Mouse (Mus musculus): Measurements from ENCODE around the gene Arl5c. TPM values are rescaled to one million over a fixed set of nuclear protein-coding genes. Genes with fewer than 3 reads are reported as not detected.

Arl5c gene
- polyA plus RNA-seq, 1 experiment, result 3.2 TPM

GRCm38 (mm10) chr11:97997387-97997960 is 1.5 kb upstream of the Arl5c start:
- no peak for DNase-seq (ENCODE audit: extremely low spot score in 1 of 2, low spot score in 1 of 2)

DNA sequence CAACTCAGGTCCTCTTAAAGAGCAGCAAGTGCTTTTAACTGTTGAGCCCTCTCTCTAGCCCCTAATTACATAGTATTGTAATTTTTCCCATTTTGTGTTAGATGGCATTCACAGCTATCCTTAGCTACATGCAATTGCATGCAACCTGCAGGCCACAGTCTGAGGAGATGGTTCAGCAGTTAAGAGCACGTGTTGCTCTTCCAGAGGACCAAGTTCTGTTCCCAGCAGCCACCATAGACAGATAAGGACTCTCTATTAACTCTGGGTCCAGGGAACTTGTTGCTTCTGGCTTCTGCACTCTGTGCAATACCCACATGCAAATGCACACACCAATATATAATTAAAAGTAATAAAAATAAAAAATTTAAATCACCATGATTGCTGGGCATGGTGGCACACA is 710 bp upstream of the Arl5c start:
- no peak for DNase-seq (ENCODE audit: extremely low spot score in 1 of 2, low spot score in 1 of 2)

GRCm38 (mm10) chr11:97994539-97995100 is 1.4 kb downstream of the Arl5c start:
- peak in 1 of 2 experiments; percentile 80 for DNase-seq (ENCODE audit: extremely low spot score in 1 of 2, low spot score in 1 of 2)

GRCm38 (mm10) chr11:97988530-97989096 is 7.4 kb downstream of the Arl5c start:
- DNase-seq (ENCODE audit: extremely low spot score in 1 of 2, low spot score in 1 of 2), result peak; percentile 82 to 96

DNA sequence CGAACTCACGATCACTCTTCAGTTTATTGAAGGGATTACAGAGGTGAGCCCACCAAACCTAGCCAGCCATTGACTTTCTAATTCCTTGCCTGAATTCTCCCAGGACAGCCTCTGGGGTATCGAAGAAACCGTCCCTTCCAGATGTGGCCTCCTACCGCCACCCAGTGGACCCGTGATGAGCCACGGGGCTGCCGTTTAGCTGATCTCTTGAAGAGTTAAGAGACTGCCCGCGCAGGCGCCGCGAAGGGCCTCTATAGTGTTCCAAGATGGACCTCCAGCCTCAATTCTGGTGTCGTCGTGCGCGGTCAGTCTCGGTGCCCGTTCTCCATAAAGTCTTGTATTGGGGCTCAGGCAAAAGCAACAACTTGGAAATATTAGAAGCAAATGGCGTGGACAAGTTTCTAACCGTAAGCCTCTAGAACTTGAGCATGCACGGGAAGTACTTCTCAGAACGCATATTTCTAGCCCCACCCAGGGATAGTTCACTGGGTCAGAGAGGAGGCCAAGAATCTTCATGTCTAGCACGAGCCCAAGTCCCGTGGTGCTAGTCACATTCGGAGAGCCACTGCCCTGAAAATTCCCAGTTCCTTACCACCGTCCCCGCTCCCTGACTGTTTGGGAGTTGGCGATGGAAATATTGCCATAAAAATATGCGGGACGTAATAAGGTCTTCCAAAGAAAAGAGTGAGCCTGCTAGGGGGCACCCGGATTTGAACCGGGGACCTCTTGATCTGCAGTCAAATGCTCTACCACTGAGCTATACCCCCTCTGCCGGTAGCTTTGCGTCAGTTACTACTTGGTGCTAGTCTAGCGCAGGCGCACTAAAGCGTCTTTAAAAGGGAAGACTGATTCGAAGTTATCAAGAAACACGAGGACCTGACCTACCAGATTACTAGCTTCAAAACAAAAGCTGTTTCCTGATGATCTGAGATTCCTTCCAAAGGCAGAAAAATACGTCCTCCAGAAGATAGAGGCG is 8.1 kb downstream of the Arl5c start:
- peak; percentile 91 to 100 for DNase-seq (ENCODE audit: extremely low spot score in 1 of 2, low spot score in 1 of 2)

- no peak for DNase-seq (ENCODE audit: extremely low spot score in 1 of 2, low spot score in 1 of 2)
Measured at GRCm38 (mm10) chr11:97986738-97987465, 9.1 kb downstream of the Arl5c start.

DNA sequence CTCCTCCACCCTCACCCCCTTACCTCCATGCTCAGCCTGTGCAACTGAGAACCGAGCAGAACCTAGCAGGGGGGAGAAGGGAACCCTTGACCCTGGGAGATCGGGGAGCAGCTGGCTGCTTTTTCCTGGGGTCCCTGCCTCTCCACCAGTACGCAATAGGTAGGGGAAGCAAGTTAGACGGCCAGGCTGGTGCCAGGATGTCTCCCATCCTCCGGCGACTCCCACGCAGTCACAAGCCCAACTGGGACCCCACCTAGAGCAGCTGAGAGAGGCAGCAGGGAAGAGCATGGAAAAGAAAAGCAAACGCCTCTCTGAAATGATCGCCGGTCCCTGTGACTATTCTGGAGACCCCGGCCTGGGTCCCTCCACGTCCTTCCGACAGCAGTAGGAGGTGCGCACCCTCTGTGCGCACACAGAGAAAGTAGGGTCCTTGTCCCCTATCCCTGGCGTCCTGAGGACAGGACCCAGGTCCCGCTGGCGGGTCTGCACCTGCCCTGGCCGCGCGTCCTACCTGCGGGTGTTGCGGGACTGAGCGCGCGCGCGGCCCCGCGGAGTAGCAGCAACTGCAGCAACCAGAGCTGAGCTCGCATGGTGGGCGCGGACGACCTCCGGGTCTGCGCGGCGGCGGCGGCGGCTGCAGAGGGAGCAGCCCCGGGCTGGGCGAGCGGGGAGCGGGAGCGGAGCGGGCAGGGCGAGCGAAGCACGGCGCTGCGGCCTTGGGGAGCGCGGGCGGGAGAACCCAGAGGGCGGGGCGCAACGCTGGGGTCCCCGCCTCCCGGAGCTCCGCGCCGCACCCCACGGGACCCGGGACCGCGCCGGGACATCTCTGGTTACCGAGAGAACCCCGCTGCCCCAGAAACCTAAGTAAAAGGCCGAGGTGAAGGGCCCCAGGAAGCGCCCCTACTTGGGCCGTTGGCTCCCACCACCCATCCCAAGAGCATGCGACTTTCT is 10.0 kb downstream of the Arl5c start, which contains the start of gene Plxdc1:
TSS of gene Plxdc1 (minus strand) at position 718 of the 951 bp plus-strand sequence.
- DNase-seq (ENCODE audit: extremely low spot score in 1 of 2, low spot score in 1 of 2), result no peak

GRCm38 (mm10) chr11:97983983-97984382 is 12.0 kb downstream of the Arl5c start:
- DNase-seq (ENCODE audit: extremely low spot score in 1 of 2, low spot score in 1 of 2), result no peak

DNA sequence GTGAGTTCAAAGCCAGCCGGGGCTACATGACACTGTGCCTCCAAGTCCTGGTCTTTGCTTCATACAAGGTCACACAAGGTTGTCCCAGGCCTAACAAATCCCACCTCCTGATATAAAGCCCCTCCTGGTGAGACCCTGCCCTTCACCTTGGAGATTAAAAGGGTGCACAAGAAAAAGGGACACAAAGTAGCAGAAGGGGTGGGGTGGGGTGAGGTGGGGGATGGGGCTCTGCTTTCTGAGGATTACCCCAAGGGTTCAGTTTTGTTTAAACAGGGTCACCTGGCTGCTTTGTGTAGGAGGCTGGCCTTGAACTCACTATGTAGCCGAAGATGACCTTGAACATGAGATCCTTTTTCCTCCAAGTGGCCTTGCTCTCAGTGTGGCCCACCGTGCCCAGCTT is 12.5 kb downstream of the Arl5c start:
- no peak for DNase-seq (ENCODE audit: extremely low spot score in 1 of 2, low spot score in 1 of 2)

DNA sequence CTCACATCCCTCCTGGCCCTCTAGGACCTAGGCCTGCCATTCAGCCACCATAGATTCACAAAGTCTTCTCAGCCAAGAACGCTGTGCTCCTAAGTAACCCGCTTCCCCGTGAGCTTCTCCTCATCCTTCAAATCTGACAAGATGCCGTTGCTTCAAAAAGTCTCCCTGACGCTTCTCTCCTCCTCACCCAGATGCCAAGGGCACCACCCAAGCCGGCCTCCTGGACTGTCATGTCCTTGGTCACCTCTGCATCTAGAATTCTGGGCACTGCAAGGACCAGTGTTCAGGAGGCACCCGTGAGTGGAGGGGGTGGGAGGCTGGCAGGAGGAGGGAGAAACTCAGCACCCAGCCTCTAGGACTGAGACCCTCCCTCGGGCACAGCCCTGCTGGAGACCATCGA is 13.3 kb downstream of the Arl5c start:
- DNase-seq (ENCODE audit: extremely low spot score in 1 of 2, low spot score in 1 of 2), result no peak

DNA sequence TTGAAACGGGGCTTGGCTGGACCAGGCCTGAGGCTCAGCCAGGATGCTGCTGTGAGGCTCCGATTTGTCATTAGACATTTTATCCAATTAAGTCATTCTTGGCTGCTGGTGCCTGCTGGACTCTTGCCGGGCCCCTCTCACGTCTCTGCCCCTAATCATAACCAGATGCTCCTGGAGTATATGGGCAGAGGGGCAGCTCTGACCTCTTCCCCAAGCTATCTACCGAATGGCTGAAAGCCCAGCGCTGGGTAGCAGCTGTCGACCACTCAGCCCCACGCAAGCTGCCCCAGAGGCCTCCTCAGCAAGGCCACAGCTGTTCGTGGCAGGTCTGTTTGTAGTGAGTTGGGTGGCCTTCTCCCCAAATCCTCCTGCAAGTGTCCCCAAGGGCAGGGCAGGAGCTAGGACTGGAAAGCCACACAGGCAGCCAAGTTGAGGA is 15.4 kb downstream of the Arl5c start:
- DNase-seq (ENCODE audit: extremely low spot score in 1 of 2, low spot score in 1 of 2), result no peak

GRCm38 (mm10) chr11:97979824-97980495 is 16.0 kb downstream of the Arl5c start:
- no peak for DNase-seq (ENCODE audit: extremely low spot score in 1 of 2, low spot score in 1 of 2)

- no peak for DNase-seq (ENCODE audit: extremely low spot score in 1 of 2, low spot score in 1 of 2)
Measured at GRCm38 (mm10) chr11:97978392-97978791, 17.6 kb downstream of the Arl5c start.

DNA sequence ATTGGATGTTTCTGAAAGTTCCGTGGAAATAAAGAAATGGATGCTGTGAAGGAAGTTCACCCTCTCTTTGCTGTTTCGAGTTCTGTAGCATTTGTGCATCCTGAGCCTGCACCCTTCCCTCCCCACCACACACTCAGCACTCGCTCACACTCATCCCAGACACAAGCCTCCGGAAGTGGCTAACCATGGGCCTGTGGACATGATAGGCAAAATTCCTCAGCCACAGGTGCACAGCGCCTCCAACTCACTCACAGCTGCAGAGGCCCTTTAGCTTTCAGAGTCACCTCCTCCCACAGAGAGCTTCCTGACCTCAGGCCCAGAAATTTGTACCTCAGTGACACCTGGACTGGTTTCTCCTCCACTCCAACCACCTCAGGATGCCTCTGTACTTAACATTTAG is 18.2 kb downstream of the Arl5c start:
- DNase-seq (ENCODE audit: extremely low spot score in 1 of 2, low spot score in 1 of 2), result no peak

- no peak for DNase-seq (ENCODE audit: extremely low spot score in 1 of 2, low spot score in 1 of 2)
Measured at GRCm38 (mm10) chr11:97974746-97975145, 21.2 kb downstream of the Arl5c start.

- no peak for DNase-seq (ENCODE audit: extremely low spot score in 1 of 2, low spot score in 1 of 2)
Measured at GRCm38 (mm10) chr11:97974141-97974540, 21.8 kb downstream of the Arl5c start.

GRCm38 (mm10) chr11:97972434-97972833 is 23.5 kb downstream of the Arl5c start:
- no peak for DNase-seq (ENCODE audit: extremely low spot score in 1 of 2, low spot score in 1 of 2)

DNA sequence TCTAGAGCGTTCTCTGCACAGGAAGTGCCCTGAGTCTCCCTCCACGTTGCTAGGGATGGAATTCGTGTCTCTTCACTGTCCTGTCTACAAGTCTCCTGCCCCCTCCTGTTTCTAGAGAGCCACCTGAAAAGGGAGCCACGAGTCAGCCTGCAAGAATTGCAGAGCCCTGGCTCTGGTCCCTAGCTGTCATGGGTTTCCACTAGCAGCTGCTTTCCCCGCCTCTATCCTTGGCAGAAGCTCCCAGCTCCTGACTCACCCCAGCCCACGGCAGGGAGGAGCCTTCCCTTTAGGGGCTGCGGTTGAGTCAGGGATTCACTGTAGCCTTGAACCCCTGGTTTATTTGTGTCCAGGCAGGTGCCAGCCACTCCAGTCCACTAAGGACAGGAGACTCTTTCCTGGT is 24.7 kb downstream of the Arl5c start:
- peak; percentile 85 to 93 for DNase-seq (ENCODE audit: extremely low spot score in 1 of 2, low spot score in 1 of 2)

DNA sequence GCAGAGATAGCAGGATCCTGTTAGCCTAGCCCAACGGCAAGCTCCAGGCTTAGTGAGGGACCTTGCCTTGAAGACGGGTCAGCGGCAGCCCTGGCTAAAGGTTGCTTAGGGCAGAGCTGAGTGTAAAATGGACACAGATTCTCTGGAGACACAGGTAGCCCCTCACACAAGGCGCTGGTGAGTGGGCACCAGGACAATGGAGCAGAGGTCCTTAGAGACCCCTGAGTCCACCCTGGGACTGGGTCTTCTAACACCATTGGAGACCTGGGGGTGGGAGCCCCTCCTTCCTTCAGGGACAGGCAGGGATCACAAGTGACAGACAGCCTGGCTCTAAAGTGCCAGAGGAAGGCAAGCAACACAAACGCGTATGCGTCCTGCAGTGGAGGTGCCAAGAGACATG is 25.2 kb downstream of the Arl5c start:
- no peak for DNase-seq (ENCODE audit: extremely low spot score in 1 of 2, low spot score in 1 of 2)
